Mouse (Mus musculus) G1E (cell line): ENCODE measurements at regions not wholly inside any gene's neighbourhood (a gene's known extent, or its start where the extent isn't known, plus 50 kb on each side); places are given as distances from the start of the nearest gene placed in this dataset.

ENCODE experiments used
- CTCF ChIP-seq: IDR thresholded peaks from 2 replicates; pipeline ENCODE4 v1.5.1; 2012; ENCODE audit warnings: low read depth, low read length, inconsistent platforms, mixed read lengths
- GATA2 ChIP-seq: IDR thresholded peaks from 2 replicates; pipeline ENCODE4 v1.6.1; 2012; ENCODE audit warnings: low read depth, low read length, inconsistent platforms, borderline replicate concordance
- POLR2AphosphoS5 ChIP-seq: IDR thresholded peaks from 2 replicates; pipeline ENCODE4 v1.6.1; 2012; ENCODE audit warnings: low read depth, low read length, inconsistent platforms; ENCODE audit not compliant: insufficient replicate concordance
- TAL1 ChIP-seq: conservative IDR thresholded peaks from 2 replicates; pipeline ENCODE4 v1.6.1; 2012; ENCODE audit warnings: low read depth, low read length, inconsistent platforms, mixed read lengths

- TF ChIP-seq POLR2AphosphoS5 (no peak), TAL1 (no peak), CTCF (no peak), GATA2 (no peak)
Observed at GRCm38 (mm10) chr12:70732591-70732990, 92.7 kb upstream of the Frmd6 start.
